Comparison of ENCODE assay signal across 8 mouse cellular contexts in genomic region chr10:107931833-107932828, GRCm38 (mm10). TPM values are rescaled to one million over a fixed set of nuclear protein-coding genes. Genes with fewer than 3 reads are reported as not detected.
DNase-seq lines count a peak whose midpoint lies in the region; ATAC-seq lines count a peak whose summit lies in the region.

No protein-coding gene starts in this region.

- H3K36me3 ChIP-seq in hindbrain, embryonic 16.5 days (ENCODE audit: control insufficient read depth, insufficient read depth, low read length): no peaks in the 10 kb centered on the region

- no peaks in the 10 kb centered on the region for H3K27me3 ChIP-seq in hindbrain, embryonic 16.5 days (replicated peaks; ENCODE audit: control insufficient read depth, insufficient read depth, low read length)

- ATAC-seq in hindbrain, embryonic 16.5 days: peak; percentile 86
- ATAC-seq in megakaryocyte, adult 5-6 weeks (ENCODE audit: poor library complexity, severe bottlenecking): peak; percentile 87

- H3K4me1 ChIP-seq in hindbrain, embryonic 16.5 days (ENCODE audit: control insufficient read depth, insufficient read depth, low read depth, low read length): no peaks in the 10 kb centered on the region

- no peak overlapping the region for H3K4me3 ChIP-seq in hindbrain, embryonic 16.5 days (ENCODE audit: low read length)

- DNase-seq in cerebellum, postnatal 14 days: peak; percentile 40 to 46
- DNase-seq in cerebellum, adult 11 months: no peak
- DNase-seq in brain, embryonic 18.5 days (ENCODE audit: low read depth, low spot score): peak; percentile 42
- DNase-seq in gastrocnemius, postnatal 10 days: peak; percentile 17
- DNase-seq in layer of hippocampus, postnatal 14 days (ENCODE audit: low spot score in 2 of 2): peak; percentile 34 to 80
- peak; percentile 36 for DNase-seq in right cerebral cortex, postnatal 4 days

- H3K9me3 ChIP-seq in hindbrain, embryonic 16.5 days (ENCODE audit: control insufficient read depth, low read length): no peaks in the 10 kb centered on the region

- H3K27ac ChIP-seq in hindbrain, embryonic 16.5 days (ENCODE audit: low read depth, low read length): no peak overlapping the region

- H3K4me2 ChIP-seq in hindbrain, embryonic 16.5 days (ENCODE audit: low read length): no peak overlapping the region

- 15% methylated on average over 10 of the region's 10 CpGs for WGBS in hindbrain, embryonic 16.5 days

- H3K9ac ChIP-seq in hindbrain, embryonic 16.5 days (ENCODE audit: low read depth, low read length): no peak overlapping the region

RNA-seq across cellular contexts. Expression of gene Otogl, which starts 20.2 kb away (rescaled TPM):
- total RNA-seq in gastrocnemius, postnatal 10 days (2021): under 1 TPM in 1 of 2 experiments, not detected in 1; 0.05 TPM
- 0.04 and 0.06 TPM in 2 replicates for polyA plus RNA-seq in hindbrain, embryonic 16.5 days (2015; fragmentation: Nextera tagmentation; extraction: Ambion mirVana)
- total RNA-seq in layer of hippocampus, postnatal 14 days (2021): 1 to 10 TPM in 1 of 2 experiments, under 1 TPM in 1; 0.91 to 1.1 TPM
- not detected in 2 replicates for total RNA-seq in megakaryocyte, adult 5-6 weeks (2015)
- 0.04 and 0.08 TPM in 2 replicates for total RNA-seq in megakaryocyte, adult 5-6 weeks (2017)
